Mouse (Mus musculus): ENCODE results near the gene Gm973. TPM values are rescaled to one million over a fixed set of nuclear protein-coding genes. Genes with fewer than 3 reads are reported as not detected.

The Gm973 gene
- polyA plus RNA-seq, 1 experiment = not detected

DNA sequence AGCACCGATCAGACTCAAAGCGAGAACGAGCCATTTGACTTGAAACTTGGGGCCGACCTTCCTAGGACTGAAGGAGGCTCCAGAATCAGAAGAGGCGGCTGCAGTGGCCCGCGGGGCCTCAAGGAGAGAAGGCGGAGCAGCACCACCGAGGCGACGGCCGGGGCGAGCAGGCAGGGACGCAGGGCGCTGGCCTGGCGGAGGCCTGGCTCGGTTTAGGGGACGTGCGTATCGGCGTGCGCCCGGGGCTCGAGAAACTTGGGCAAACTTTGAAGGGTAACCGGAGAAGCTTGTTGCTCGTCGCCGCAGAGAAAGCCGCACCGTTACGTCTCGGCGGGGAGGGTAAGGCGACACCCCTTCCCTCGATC, 33.8 kb upstream of the Gm973 start, which contains the start of gene Fzd7:
Gene Fzd7, plus strand, starts transcription at position 94 of the 365 bp plus-strand sequence.
- Histone ChIP-seq H3K27ac (ENCODE audit: insufficient read depth, low read depth, low read length) (peak within 1 kb of the TSS; percentile 84), H3K4me1 (ENCODE audit: control insufficient read depth, insufficient read depth, low read length) (peaks cover 35% of the 10 kb centered on the region), H3K4me3 (ENCODE audit: insufficient read depth, low read length) (peak within 1 kb of the TSS; percentile 94)
- no peak for TF ChIP-seq CTCF (IDR thresholded peaks at IDR 0.05; ENCODE audit: low read depth, low read length)
- no peak for TF ChIP-seq POLR2A (IDR thresholded peaks at IDR 0.05; ENCODE audit: borderline replicate concordance, low read depth, low read length)

DNA sequence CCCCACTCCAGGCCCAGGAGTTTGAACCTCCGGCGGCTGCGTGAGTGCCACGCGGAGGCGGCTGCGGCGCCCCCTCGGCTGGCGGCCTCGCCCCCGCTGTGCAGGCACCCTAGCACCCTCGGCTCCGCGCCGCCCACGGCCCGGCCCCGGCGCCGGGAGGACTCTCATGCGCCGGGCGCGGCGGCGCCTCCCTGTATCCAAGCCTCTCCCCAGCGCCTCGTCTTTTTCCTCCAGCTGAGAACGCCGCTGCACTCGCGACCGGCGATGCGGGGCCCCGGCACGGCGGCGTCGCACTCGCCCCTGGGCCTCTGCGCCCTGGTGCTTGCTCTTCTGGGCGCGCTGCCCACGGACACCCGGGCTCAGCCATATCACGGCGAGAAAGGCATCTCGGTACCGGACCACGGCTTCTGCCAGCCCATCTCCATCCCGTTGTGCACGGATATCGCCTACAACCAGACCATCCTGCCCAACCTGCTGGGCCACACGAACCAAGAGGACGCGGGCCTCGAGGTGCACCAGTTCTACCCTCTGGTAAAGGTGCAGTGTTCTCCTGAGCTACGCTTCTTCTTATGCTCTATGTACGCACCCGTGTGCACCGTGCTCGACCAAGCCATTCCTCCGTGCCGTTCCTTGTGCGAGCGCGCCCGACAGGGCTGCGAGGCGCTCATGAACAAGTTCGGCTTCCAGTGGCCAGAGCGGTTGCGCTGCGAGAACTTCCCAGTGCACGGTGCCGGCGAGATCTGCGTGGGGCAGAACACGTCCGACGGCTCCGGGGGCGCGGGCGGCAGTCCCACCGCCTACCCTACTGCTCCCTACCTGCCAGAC, 33.2 kb upstream of the Gm973 start:
- peaks cover 41% of the 10 kb centered on the region for H3K4me1 ChIP-seq (ENCODE audit: control insufficient read depth, insufficient read depth, low read length)
- H3K4me3 ChIP-seq (ENCODE audit: insufficient read depth, low read length) = peak overlapping the region; percentile 94
- TF ChIP-seq POLR2A (IDR thresholded peaks at IDR 0.05; ENCODE audit: borderline replicate concordance, low read depth, low read length) (no peak), CTCF (IDR thresholded peaks at IDR 0.05; ENCODE audit: low read depth, low read length) (no peak)
- H3K27ac ChIP-seq (ENCODE audit: insufficient read depth, low read depth, low read length) = peak overlapping the region; percentile 75

DNA sequence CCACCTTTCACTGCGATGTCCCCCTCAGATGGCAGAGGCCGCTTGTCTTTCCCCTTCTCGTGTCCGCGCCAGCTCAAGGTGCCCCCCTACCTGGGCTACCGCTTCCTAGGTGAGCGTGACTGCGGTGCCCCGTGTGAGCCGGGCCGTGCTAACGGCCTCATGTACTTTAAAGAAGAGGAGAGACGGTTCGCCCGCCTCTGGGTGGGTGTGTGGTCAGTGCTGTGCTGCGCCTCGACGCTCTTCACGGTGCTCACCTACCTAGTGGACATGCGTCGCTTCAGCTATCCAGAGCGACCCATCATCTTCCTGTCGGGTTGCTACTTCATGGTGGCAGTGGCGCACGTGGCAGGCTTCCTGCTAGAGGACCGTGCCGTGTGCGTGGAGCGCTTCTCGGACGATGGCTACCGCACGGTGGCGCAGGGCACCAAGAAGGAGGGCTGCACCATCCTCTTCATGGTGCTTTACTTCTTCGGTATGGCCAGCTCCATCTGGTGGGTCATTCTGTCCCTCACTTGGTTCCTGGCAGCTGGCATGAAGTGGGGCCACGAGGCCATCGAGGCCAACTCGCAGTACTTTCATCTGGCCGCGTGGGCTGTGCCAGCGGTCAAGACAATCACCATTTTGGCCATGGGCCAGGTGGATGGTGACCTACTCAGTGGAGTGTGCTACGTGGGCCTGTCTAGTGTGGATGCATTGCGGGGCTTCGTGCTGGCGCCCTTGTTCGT, 32.4 kb upstream of the Gm973 start:
- TF ChIP-seq CTCF (IDR thresholded peaks at IDR 0.05; ENCODE audit: low read depth, low read length) (no peak), POLR2A (IDR thresholded peaks at IDR 0.05; ENCODE audit: borderline replicate concordance, low read depth, low read length) (no peak)
- H3K27ac ChIP-seq (ENCODE audit: insufficient read depth, low read depth, low read length) = no peak overlapping the region
- peaks cover 47% of the 10 kb centered on the region for H3K4me1 ChIP-seq (ENCODE audit: control insufficient read depth, insufficient read depth, low read length)
- H3K4me3 ChIP-seq (ENCODE audit: insufficient read depth, low read length) = peak overlapping the region; percentile 94

DNA sequence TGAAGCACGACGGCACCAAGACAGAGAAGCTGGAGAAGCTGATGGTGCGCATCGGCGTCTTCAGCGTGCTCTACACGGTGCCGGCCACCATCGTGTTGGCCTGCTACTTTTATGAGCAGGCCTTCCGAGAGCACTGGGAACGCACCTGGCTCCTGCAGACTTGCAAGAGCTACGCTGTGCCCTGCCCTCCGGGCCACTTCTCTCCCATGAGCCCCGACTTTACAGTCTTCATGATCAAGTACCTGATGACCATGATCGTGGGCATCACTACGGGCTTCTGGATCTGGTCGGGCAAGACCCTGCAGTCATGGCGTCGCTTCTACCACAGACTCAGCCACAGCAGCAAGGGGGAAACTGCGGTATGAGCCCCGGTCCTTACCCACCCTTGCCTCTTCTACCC, 31.8 kb upstream of the Gm973 start:
- peak overlapping the region; percentile 94 for H3K4me3 ChIP-seq (ENCODE audit: insufficient read depth, low read length)
- H3K27ac ChIP-seq (ENCODE audit: insufficient read depth, low read depth, low read length) = no peak overlapping the region
- peaks cover 51% of the 10 kb centered on the region for H3K4me1 ChIP-seq (ENCODE audit: control insufficient read depth, insufficient read depth, low read length)
- TF ChIP-seq POLR2A (IDR thresholded peaks at IDR 0.05; ENCODE audit: borderline replicate concordance, low read depth, low read length) (no peak), CTCF (IDR thresholded peaks at IDR 0.05; ENCODE audit: low read depth, low read length) (no peak)

DNA sequence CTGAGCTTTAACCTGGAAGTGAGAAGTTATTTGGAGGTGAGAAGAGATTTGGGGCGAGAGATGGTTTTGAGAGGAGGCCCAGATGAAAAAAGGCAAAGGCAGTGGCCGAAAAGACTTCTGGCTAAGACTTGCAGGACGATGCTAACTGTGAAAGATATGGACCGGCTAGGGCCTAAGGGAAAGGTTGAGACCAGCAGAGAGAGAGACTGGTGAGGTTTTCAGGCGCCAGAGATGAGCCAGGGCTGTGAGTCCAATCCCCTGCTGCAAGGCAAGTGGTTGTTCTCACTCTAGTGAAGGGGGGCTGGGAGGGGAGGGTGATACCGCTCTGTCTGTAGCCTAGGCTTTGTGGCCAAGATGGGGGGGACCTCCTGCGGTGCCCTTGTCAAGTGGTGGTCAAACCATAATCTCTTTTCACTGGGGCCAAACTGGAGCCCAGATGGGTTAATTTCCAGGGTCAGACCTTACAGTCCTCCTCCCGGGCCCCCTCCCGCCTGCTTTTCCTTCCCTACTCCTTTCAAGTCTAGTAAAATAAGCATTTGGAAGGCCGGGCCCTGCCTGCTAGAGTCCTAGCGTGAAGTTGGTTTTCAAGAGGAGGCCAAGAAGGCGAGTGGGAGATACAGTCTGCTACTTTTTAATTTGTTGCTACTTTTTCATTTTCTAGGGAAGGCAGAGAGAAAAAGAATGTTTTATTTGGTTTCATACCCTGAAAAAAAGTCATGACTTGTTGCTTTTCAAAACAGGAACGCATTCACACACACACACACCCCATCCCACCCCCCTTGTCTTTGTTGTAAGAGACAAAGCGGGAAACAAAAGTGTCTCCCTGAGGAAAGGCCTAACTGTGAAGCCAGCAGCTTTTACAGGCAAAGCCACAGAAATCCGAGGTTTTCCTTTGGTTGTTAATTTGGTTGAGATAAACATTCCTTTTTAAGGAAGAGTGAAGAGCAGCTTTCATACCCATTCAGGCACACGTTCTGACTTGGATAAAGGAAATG, 31.0 kb upstream of the Gm973 start:
- Histone ChIP-seq H3K27ac (ENCODE audit: insufficient read depth, low read depth, low read length) (peak overlapping the region; percentile 24; the same call in 1 of the 2 replicates), H3K4me3 (ENCODE audit: insufficient read depth, low read length) (peak overlapping the region; percentile 94), H3K4me1 (ENCODE audit: control insufficient read depth, insufficient read depth, low read length) (peaks cover 47% of the 10 kb centered on the region)
- TF ChIP-seq CTCF (IDR thresholded peaks at IDR 0.05; ENCODE audit: low read depth, low read length) (no peak), POLR2A (IDR thresholded peaks at IDR 0.05; ENCODE audit: borderline replicate concordance, low read depth, low read length) (no peak)

DNA sequence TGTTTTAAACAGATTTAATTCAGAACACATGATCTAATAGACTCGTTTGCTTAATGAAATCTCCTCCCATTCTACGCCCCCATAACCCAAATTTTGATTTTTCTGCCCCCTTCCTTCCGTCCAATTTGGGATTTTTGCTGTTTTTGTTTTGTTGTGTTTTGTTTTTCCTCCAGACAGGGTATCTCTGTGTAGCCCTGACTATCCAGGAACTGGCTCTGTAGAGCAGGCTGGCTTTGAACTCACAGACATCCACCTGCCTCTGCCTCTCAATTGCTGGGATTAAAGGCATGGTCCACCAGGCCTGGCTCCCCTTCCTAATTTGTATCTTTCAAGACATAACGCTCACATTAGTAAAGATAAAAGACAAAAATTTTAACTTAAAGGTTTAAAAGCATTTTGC, 30.3 kb upstream of the Gm973 start:
- Histone ChIP-seq H3K4me1 (ENCODE audit: control insufficient read depth, insufficient read depth, low read length) (peaks cover 41% of the 10 kb centered on the region), H3K4me3 (ENCODE audit: insufficient read depth, low read length) (peak overlapping the region; percentile 94; the same call in 1 of the 2 replicates), H3K27ac (ENCODE audit: insufficient read depth, low read depth, low read length) (no peak overlapping the region)
- TF ChIP-seq POLR2A (IDR thresholded peaks at IDR 0.05; ENCODE audit: borderline replicate concordance, low read depth, low read length) (no peak), CTCF (IDR thresholded peaks at IDR 0.05; ENCODE audit: low read depth, low read length) (no peak)

DNA sequence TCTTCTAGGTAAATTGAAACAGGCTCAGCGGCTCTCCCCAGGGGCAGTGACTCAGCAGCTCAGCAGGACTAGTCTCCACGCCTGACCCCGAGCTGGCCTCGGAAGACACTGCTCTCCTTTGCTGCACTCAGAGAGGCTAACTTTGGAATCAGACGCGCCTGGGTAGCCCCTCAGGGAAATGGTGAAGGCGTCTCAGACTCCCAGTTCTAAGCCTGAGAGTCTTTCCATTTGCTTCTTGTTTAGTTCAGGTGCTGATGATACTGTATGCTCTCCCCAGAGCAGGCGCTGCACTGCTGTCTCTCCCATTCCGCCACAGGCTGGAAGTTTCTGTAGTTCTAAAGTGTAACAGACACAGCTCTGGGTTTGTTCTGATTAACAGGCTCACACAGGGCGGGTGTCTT, 28.4 kb upstream of the Gm973 start:
- Histone ChIP-seq H3K27ac (ENCODE audit: insufficient read depth, low read depth, low read length) (0 out of 2 replicates have a peak overlapping the region, but pooled peaks have one; percentile 0), H3K4me1 (ENCODE audit: control insufficient read depth, insufficient read depth, low read length) (peaks cover 41% of the 10 kb centered on the region)

DNA sequence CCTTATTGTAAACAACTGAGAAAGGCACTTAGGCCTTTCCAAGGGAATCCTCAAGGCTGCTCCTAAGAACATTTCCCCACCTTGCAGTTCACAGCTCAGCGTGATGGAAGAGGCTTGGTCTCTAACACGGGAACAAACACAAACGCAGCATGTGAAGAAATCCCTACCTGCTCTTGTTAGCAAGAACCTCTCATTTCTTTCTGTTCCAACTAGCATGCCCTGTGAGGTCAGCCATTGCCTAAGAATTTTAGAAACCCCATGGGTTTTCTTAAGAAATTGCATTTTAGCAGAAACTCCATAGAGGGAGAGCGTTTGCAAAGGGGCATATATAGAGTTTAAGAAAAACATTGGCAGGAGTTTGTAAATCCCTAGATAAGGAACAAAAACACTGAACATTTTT, 27.6 kb upstream of the Gm973 start:
- H3K27ac ChIP-seq (ENCODE audit: insufficient read depth, low read depth, low read length) = no peak overlapping the region
- TF ChIP-seq POLR2A (IDR thresholded peaks at IDR 0.05; ENCODE audit: borderline replicate concordance, low read depth, low read length) = no peak
- no peak for TF ChIP-seq CTCF (IDR thresholded peaks at IDR 0.05; ENCODE audit: low read depth, low read length)
- no peak overlapping the region for H3K4me3 ChIP-seq (ENCODE audit: insufficient read depth, low read length)
- peaks cover 41% of the 10 kb centered on the region for H3K4me1 ChIP-seq (ENCODE audit: control insufficient read depth, insufficient read depth, low read length)

More for the DNA sequence above, 28.4 kb upstream of the Gm973 start:
- peak overlapping the region; percentile 2; the same call in 1 of the 2 replicates for H3K4me3 ChIP-seq (ENCODE audit: insufficient read depth, low read length)
- TF ChIP-seq POLR2A (IDR thresholded peaks at IDR 0.05; ENCODE audit: borderline replicate concordance, low read depth, low read length) (no peak), CTCF (IDR thresholded peaks at IDR 0.05; ENCODE audit: low read depth, low read length) (no peak)

DNA sequence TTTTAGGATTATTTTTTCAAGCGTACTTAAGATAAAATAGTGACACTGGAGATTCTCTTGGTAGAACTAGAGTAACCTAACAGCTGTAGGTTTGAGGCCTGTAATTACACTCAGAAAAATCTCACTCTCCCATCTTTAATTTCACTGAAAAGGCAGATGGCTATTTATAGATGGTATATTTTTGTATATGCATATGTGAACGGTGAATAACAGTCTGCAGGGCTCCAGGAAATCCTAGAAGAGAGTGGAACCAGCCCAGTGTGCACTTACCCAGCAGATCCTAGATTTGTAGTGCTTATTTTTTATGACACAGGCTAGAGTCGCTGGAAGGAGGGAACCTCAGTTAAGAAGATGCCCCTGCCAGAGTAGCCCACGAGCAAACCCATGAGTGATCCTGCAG, 27.1 kb upstream of the Gm973 start:
- no peak overlapping the region for H3K27ac ChIP-seq (ENCODE audit: insufficient read depth, low read depth, low read length)
- peaks cover 37% of the 10 kb centered on the region for H3K4me1 ChIP-seq (ENCODE audit: control insufficient read depth, insufficient read depth, low read length)
- TF ChIP-seq POLR2A (IDR thresholded peaks at IDR 0.05; ENCODE audit: borderline replicate concordance, low read depth, low read length) (no peak), CTCF (IDR thresholded peaks at IDR 0.05; ENCODE audit: low read depth, low read length) (no peak)
- H3K4me3 ChIP-seq (ENCODE audit: insufficient read depth, low read length) = no peak overlapping the region

Data from bone marrow macrophage, adult 2 months (primary cell).